Mouse (Mus musculus) MEL (cell line): ENCODE results near the gene Desi2.

Experiments used
- CHD2 ChIP-seq: IDR thresholded peaks from 2 replicates; pipeline ENCODE4 v1.6.1; 2011; ENCODE audit warnings: low read length, improper control_type of control experiment
- CTCF ChIP-seq, 3 experiments: IDR thresholded peaks in 2 of 3; conservative IDR thresholded peaks in 1 of 3; 2 replicates each; pipeline ENCODE4 v1.5.1; 2011 to 2012; ENCODE audit warnings: low read length in 3 of 3, low read depth in 2 of 3, mild to moderate bottlenecking in 2 of 3, improper control_type of control experiment in 1 of 3, inconsistent platforms in 1 of 3, mixed read lengths in 1 of 3, moderate library complexity in 1 of 3; ENCODE audit not compliant: control insufficient read depth in 1 of 3, insufficient read depth in 1 of 3, poor library complexity in 1 of 3, severe bottlenecking in 1 of 3
- EP300 ChIP-seq, 2 experiments: IDR thresholded peaks; 2 replicates each; pipeline ENCODE4 v1.6.1; 2011; ENCODE audit warnings: improper control_type of control experiment in 2 of 2, low read length in 2 of 2, low read depth in 1 of 2, mild to moderate bottlenecking in 1 of 2
- ETS1 ChIP-seq: IDR thresholded peaks from 2 replicates; pipeline ENCODE4 v1.6.1; 2012; ENCODE audit warnings: low read depth, mild to moderate bottlenecking, inconsistent platforms, low read length, improper control_type of control experiment, moderate library complexity
- POLR2A ChIP-seq, 2 experiments: IDR thresholded peaks; 2 replicates each; pipeline ENCODE4 v1.6.1; 2011 to 2012; ENCODE audit warnings: low read length in 2 of 2, mild to moderate bottlenecking in 2 of 2, control low read depth in 1 of 2, improper control_type of control experiment in 1 of 2, low read depth in 1 of 2, moderate library complexity in 1 of 2; ENCODE audit not compliant: control insufficient read depth in 1 of 2, insufficient read depth in 1 of 2, poor library complexity in 1 of 2
- UBTF ChIP-seq: IDR thresholded peaks from 2 replicates; pipeline ENCODE4 v1.6.1; 2012; ENCODE audit warnings: low read depth, mild to moderate bottlenecking, inconsistent platforms, low read length, improper control_type of control experiment, moderate library complexity, borderline replicate concordance; ENCODE audit not compliant: insufficient read depth

GRCm38 (mm10) chr1:178238676-178239075, 51.5 kb downstream of the Desi2 start:
- TF ChIP-seq CTCF (IDR thresholded peaks at IDR 0.05 in 2 of 3, conservative IDR thresholded peaks at IDR 0.05 in 1 of 3; ENCODE audit: control insufficient read depth in 1 of 3, insufficient read depth in 1 of 3, low read depth in 2 of 3, low read length in 3 of 3, poor library complexity in 1 of 3, severe bottlenecking in 1 of 3) (no peak), POLR2A (IDR thresholded peaks at IDR 0.05; ENCODE audit: control insufficient read depth in 1 of 2, insufficient read depth in 1 of 2, low read depth in 1 of 2, low read length in 2 of 2, poor library complexity in 1 of 2) (no peak), ETS1 (no peak), UBTF (no peak), CHD2 (no peak), EP300 (IDR thresholded peaks at IDR 0.05; ENCODE audit: low read depth in 1 of 2, low read length in 2 of 2) (no peak)
